Mouse (Mus musculus) limb, embryonic 14.5 days (tissue): ENCODE data around the gene Ccr9. TPM values are rescaled to one million over a fixed set of nuclear protein-coding genes. Genes with fewer than 3 reads are reported as not detected.

ENCODE experiments used
- ATAC-seq: fragments of 200-750 bp; cut with Nextera tagmentation; 2 replicates; pipeline ENCODE4 v1.8.0; 2017; ENCODE audit warnings: low read depth, moderate number of reproducible peaks, moderate TSS enrichment; ENCODE audit not compliant: low FRiP score
- DNase-seq: peaks from one replicate; pipeline ENCODE4 v3.0.0-alpha.2; 2015; ENCODE audit warnings: low spot score
- H3K27ac ChIP-seq: fragments of 300-500 bp; sonication (generic); replicated peaks from 2 replicates; pipeline ENCODE4 v1.5.1; 2014; ENCODE audit warnings: low read depth, mild to moderate bottlenecking, low read length, moderate library complexity, mixed read lengths
- H3K27me3 ChIP-seq: fragments of 300-500 bp; sonication (generic); 2 replicates; pipeline ENCODE4 v1.6.1; 2014; ENCODE audit warnings: low read length, mixed read lengths; ENCODE audit not compliant: control insufficient read depth, insufficient read depth
- H3K36me3 ChIP-seq: fragments of 300-500 bp; sonication (generic); 2 replicates; pipeline ENCODE4 v1.6.1; 2014; ENCODE audit warnings: mild to moderate bottlenecking, low read length, moderate library complexity, mixed read lengths; ENCODE audit not compliant: control insufficient read depth, insufficient read depth
- H3K4me1 ChIP-seq: fragments of 300-500 bp; sonication (generic); 2 replicates; pipeline ENCODE4 v1.6.1; 2014; ENCODE audit warnings: antibody characterized with exemption, low read length, mixed read lengths; ENCODE audit not compliant: control insufficient read depth, insufficient read depth
- H3K4me2 ChIP-seq: fragments of 300-500 bp; sonication (generic); replicated peaks from 2 replicates; pipeline ENCODE4 v1.6.1; 2014; ENCODE audit warnings: low read depth, mild to moderate bottlenecking, low read length, moderate library complexity; ENCODE audit not compliant: severe bottlenecking
- H3K4me3 ChIP-seq: fragments of 300-500 bp; sonication (generic); replicated peaks from 2 replicates; pipeline ENCODE4 v1.5.1; 2014; ENCODE audit warnings: low read length
- H3K9ac ChIP-seq: fragments of 300-500 bp; sonication (generic); 2 replicates; pipeline ENCODE4 v1.6.1; 2014; ENCODE audit warnings: mild to moderate bottlenecking, low read depth, low read length, moderate library complexity; ENCODE audit not compliant: severe bottlenecking
- H3K9me3 ChIP-seq: fragments of 300-500 bp; sonication (generic); 2 replicates; pipeline ENCODE4 v1.6.1; 2016; ENCODE audit warnings: low read length; ENCODE audit not compliant: control insufficient read depth
- POLR2A ChIP-seq: fragments of 200-500 bp; IDR thresholded peaks from 2 replicates; pipeline ENCODE4 v1.8.0; 2012; ENCODE audit warnings: inconsistent platforms, mild to moderate bottlenecking, moderate library complexity, borderline replicate concordance; ENCODE audit not compliant: insufficient read depth, insufficient read length; ENCODE audit errors: extremely low read depth
- WGBS: fragments of 180-500 bp; shearing (Covaris S2); extraction: QIAGEN DNeasy Blood & Tissue Kit; methylation state at CpG from one replicate; pipeline ENCODE4 v1.1.7; 2014; 5-methylcytosine and 5-hydroxymethylcytosine counted together
- polyA plus RNA-seq, 2 experiments: library from polyadenylated mRNA; depleted of rRNA in 1 of 2; stranded (reverse) in 1 of 2; unstranded in 1 of 2; fragments of >200 nt; fragmentation: Nextera tagmentation in 1 of 2; extraction: Ambion mirVana in 1 of 2; gene quantifications; 2 replicates each; pipeline versions ENCODE4 v1.2.1 to v1.2.3; 2012 to 2014

Ccr9 gene
- polyA plus RNA-seq, 2 experiments = 0.09 to 0.17 TPM

GRCm38 (mm10) chr9:123686206-123686605 lies 8.0 kb downstream of the Ccr9 start:
- no peak overlapping the region for H3K4me3 ChIP-seq
- no peaks in the 10 kb centered on the region for H3K36me3 ChIP-seq
- H3K4me1 ChIP-seq = no peaks in the 10 kb centered on the region
- no peak for DNase-seq
- no peak overlapping the region for H3K4me2 ChIP-seq
- 80% methylated on average over 5 of the region's 5 CpGs for WGBS
- no peak for TF ChIP-seq POLR2A
- ATAC-seq = no peak
- H3K27ac ChIP-seq = no peak overlapping the region
- H3K9me3 ChIP-seq = no peaks in the 10 kb centered on the region
- no peaks in the 10 kb centered on the region; the same call in 1 of the 2 replicates for H3K27me3 ChIP-seq
- no peak overlapping the region for H3K9ac ChIP-seq

GRCm38 (mm10) chr9:123688227-123688626 lies 10.0 kb downstream of the Ccr9 start:
- no peak for DNase-seq
- Histone ChIP-seq H3K9ac (no peak overlapping the region), H3K9me3 (no peaks in the 10 kb centered on the region), H3K4me2 (no peak overlapping the region), H3K27ac (no peak overlapping the region), H3K4me3 (no peak overlapping the region), H3K4me1 (no peaks in the 10 kb centered on the region), H3K27me3 (no peaks in the 10 kb centered on the region), H3K36me3 (peaks cover 3% of the 10 kb centered on the region; the same call in 1 of the 2 replicates)
- ATAC-seq = no peak
- no peak for TF ChIP-seq POLR2A
- WGBS = 68% methylated on average over 1 of the region's 1 CpGs

- Histone ChIP-seq H3K4me3 (no peak overlapping the region), H3K27me3 (no peaks in the 10 kb centered on the region), H3K9ac (no peak overlapping the region), H3K27ac (no peak overlapping the region), H3K4me1 (no peaks in the 10 kb centered on the region), H3K9me3 (no peaks in the 10 kb centered on the region), H3K36me3 (peaks cover 27% of the 10 kb centered on the region), H3K4me2 (no peak overlapping the region)
- 83% methylated on average over 3 of the region's 3 CpGs for WGBS
- no peak for TF ChIP-seq POLR2A
- no peak for DNase-seq
- ATAC-seq = no peak
Observed at GRCm38 (mm10) chr9:123695634-123696302, 17.5 kb downstream of the Ccr9 start.

- WGBS = 94% methylated on average over 5 of the region's 5 CpGs
- Histone ChIP-seq H3K4me2 (no peak overlapping the region), H3K36me3 (peaks cover 43% of the 10 kb centered on the region), H3K27me3 (no peaks in the 10 kb centered on the region), H3K4me1 (no peaks in the 10 kb centered on the region), H3K9me3 (no peaks in the 10 kb centered on the region), H3K9ac (no peak overlapping the region), H3K4me3 (no peak overlapping the region), H3K27ac (no peak overlapping the region)
- ATAC-seq (no peak), DNase-seq (no peak)
- no peak for TF ChIP-seq POLR2A
Observed at GRCm38 (mm10) chr9:123701822-123702221, 23.6 kb downstream of the Ccr9 start.

- no peak overlapping the region for H3K27ac ChIP-seq
- no peaks in the 10 kb centered on the region for H3K27me3 ChIP-seq
- no peak overlapping the region for H3K4me2 ChIP-seq
- peaks cover 52% of the 10 kb centered on the region for H3K36me3 ChIP-seq
- no peaks in the 10 kb centered on the region for H3K9me3 ChIP-seq
- no peak overlapping the region for H3K4me3 ChIP-seq
- no peak for TF ChIP-seq POLR2A
- DNase-seq (no peak), ATAC-seq (no peak)
- 46% methylated on average over 2 of the region's 2 CpGs for WGBS
- H3K4me1 ChIP-seq = no peaks in the 10 kb centered on the region
- no peak overlapping the region for H3K9ac ChIP-seq
Observed at GRCm38 (mm10) chr9:123709226-123709625, 31.0 kb downstream of the Ccr9 start.

- no peak overlapping the region for H3K27ac ChIP-seq
- no peaks in the 10 kb centered on the region for H3K27me3 ChIP-seq
- H3K4me3 ChIP-seq = no peak overlapping the region
- no peak for ATAC-seq
- peaks cover 37% of the 10 kb centered on the region for H3K36me3 ChIP-seq
- DNase-seq = no peak
- peaks cover 6% of the 10 kb centered on the region; the same call in 1 of the 2 replicates for H3K4me1 ChIP-seq
- no peaks in the 10 kb centered on the region for H3K9me3 ChIP-seq
- H3K9ac ChIP-seq = no peak overlapping the region
- no peak for TF ChIP-seq POLR2A
- H3K4me2 ChIP-seq = no peak overlapping the region
- WGBS = 84% methylated on average over 2 of the region's 2 CpGs
Observed at GRCm38 (mm10) chr9:123713111-123713510, 34.9 kb downstream of the Ccr9 start.
